Mouse (Mus musculus): ENCODE measurements around the gene Tcerg1l. TPM values are rescaled to one million over a fixed set of nuclear protein-coding genes. Genes with fewer than 3 reads are reported as not detected.

Gene Tcerg1l
- not detected for polyA plus RNA-seq (2017; shearing (Covaris generic))

GRCm38 (mm10) chr7:138397485-138398181 lies at the start of gene Tcerg1l:
Tcerg1l (minus strand) TSS chr7:138397730.

